Mouse (Mus musculus): ENCODE data around the gene Fam47e. TPM values are rescaled to one million over a fixed set of nuclear protein-coding genes. Genes with fewer than 3 reads are reported as not detected.

Gene Fam47e
- total RNA-seq, 2 experiments from 2014 or later: not detected

- no peak for DNase-seq
- intact Hi-C loops (cut with DNase I; ENCODE audit: low total_unique reads): no loop called here
Observed at GRCm38 (mm10) chr5:92596865-92597264, 42.0 kb downstream of the Fam47e start.

- intact Hi-C loops (cut with DNase I; ENCODE audit: low total_unique reads): no loop called here
- DNase-seq: peak; percentile 79
Observed at GRCm38 (mm10) chr5:92599030-92599429, 44.2 kb downstream of the Fam47e start.

- DNase-seq: peak; percentile 78
- intact Hi-C loops (cut with DNase I; ENCODE audit: low total_unique reads): no loop called here
Observed at GRCm38 (mm10) chr5:92602691-92603690, 48.1 kb downstream of the Fam47e start, which contains the start of gene Stbd1. Stbd1 (plus strand) TSS chr5:92603041.

- intact Hi-C loops (cut with DNase I; ENCODE audit: low total_unique reads): no loop called here
- DNase-seq: peak; percentile 30
Observed at GRCm38 (mm10) chr5:92604452-92605247, 49.8 kb downstream of the Fam47e start.

GRCm38 (mm10) chr5:92607492-92608229 lies 52.8 kb downstream of the Fam47e start:
- no peak for DNase-seq
- intact Hi-C loops (cut with DNase I; ENCODE audit: low total_unique reads): no loop called here

GRCm38 (mm10) chr5:92612756-92613155 lies 57.9 kb downstream of the Fam47e start:
- no peak for DNase-seq
- intact Hi-C loops (cut with DNase I; ENCODE audit: low total_unique reads): no loop called here

- intact Hi-C loops (cut with DNase I; ENCODE audit: low total_unique reads): no loop called here
- DNase-seq: no peak
Observed at GRCm38 (mm10) chr5:92621883-92622282, 67.0 kb downstream of the Fam47e start.

- intact Hi-C loops (cut with DNase I; ENCODE audit: low total_unique reads): no loop called here
- peak; percentile 29 for DNase-seq
Observed at GRCm38 (mm10) chr5:92627896-92628295, 73.0 kb downstream of the Fam47e start.

- DNase-seq: no peak
Observed at GRCm38 (mm10) chr5:92633526-92633925, 78.7 kb downstream of the Fam47e start.

GRCm38 (mm10) chr5:92634916-92635315 lies 80.0 kb downstream of the Fam47e start:
- DNase-seq: no peak
- intact Hi-C loops (cut with DNase I; ENCODE audit: low total_unique reads): no loop called here

More at GRCm38 (mm10) chr5:92633526-92633925, 78.7 kb downstream of the Fam47e start:
- intact Hi-C loops (cut with DNase I; ENCODE audit: low total_unique reads): no loop called here

GRCm38 (mm10) chr5:92635891-92636290 lies 81.0 kb downstream of the Fam47e start:
- intact Hi-C loops (cut with DNase I; ENCODE audit: low total_unique reads): no loop called here
- DNase-seq: no peak

- intact Hi-C loops (cut with DNase I; ENCODE audit: low total_unique reads): no loop called here
- no peak for DNase-seq
Observed at GRCm38 (mm10) chr5:92640861-92641260, 86.0 kb downstream of the Fam47e start.

Other genes starting within 250 kb of the Fam47e start
- gene Sdad1, start 244.6 kb upstream of the Fam47e start, total RNA-seq (2021): 10 to 100 TPM; 16.2 TPM
- 1 to 10 TPM in 1 of 2 experiments, under 1 TPM in 1; 0.90 to 1.4 TPM for gene Cxcl9, start 227.0 kb upstream of the Fam47e start, total RNA-seq (2021)
- 100 to 1,000 TPM; 314 to 411 TPM for gene Art3, start 223.2 kb upstream of the Fam47e start, total RNA-seq (2021)
- under 1 TPM; 0.29 to 0.51 TPM for gene Cxcl10, start 206.2 kb upstream of the Fam47e start, total RNA-seq (2021)
- gene Nup54, start 119.8 kb upstream of the Fam47e start, total RNA-seq (2021): 1 to 10 TPM; 8.9 to 9.9 TPM
- gene Scarb2, start 48.2 kb upstream of the Fam47e start, total RNA-seq (2021): 10 to 100 TPM; 71.7 to 79.2 TPM
- gene Stbd1, start 48.0 kb downstream of the Fam47e start, total RNA-seq (2021): 100 to 1,000 TPM in 1 of 2 experiments, 10 to 100 TPM in 1; 84.1 to 108 TPM
- under 1 TPM; 0.08 to 0.18 TPM for gene Ccdc158, start 120.2 kb downstream of the Fam47e start, total RNA-seq (2021)
- 1 to 10 TPM; 1.2 to 1.7 TPM for gene Shroom3, start 128.4 kb downstream of the Fam47e start, total RNA-seq (2021)

All from gastrocnemius, postnatal 14 days (tissue).